Mouse (Mus musculus) urinary bladder, adult 2 months (tissue): ENCODE data around the gene Lrrd1. TPM values are rescaled to one million over a fixed set of nuclear protein-coding genes. Genes with fewer than 3 reads are reported as not detected.

Source experiments
- polyA plus RNA-seq: library from polyadenylated mRNA; depleted of rRNA; stranded (reverse); fragments of >200 nt; gene quantifications from 2 replicates; pipeline ENCODE4 v1.2.3, GENCODE M21; 2012; rRNA removed

The Lrrd1 gene
- polyA plus RNA-seq, 1 experiment = not detected

Other genes with a start within 250 kb of the Lrrd1 start
- gene Pex1, start 249.1 kb upstream of the Lrrd1 start, polyA plus RNA-seq = 13.8 and 13.9 TPM in 2 replicates
- gene Rbm48, start 248.6 kb upstream of the Lrrd1 start, polyA plus RNA-seq = 10.3 and 10.9 TPM in 2 replicates
- gene Tmbim7, start 194.0 kb upstream of the Lrrd1 start, polyA plus RNA-seq = not detected in 2 replicates
- gene Gatad1, start 188.0 kb upstream of the Lrrd1 start, polyA plus RNA-seq = 56.7 and 73.8 TPM in 2 replicates
- gene Ankib1, start 42.2 kb upstream of the Lrrd1 start, polyA plus RNA-seq = 10.8 and 13.1 TPM in 2 replicates
- 33.5 and 39.4 TPM in 2 replicates for gene Krit1, start 42.0 kb upstream of the Lrrd1 start, polyA plus RNA-seq
- gene Mterf1a, start 48.8 kb downstream of the Lrrd1 start, polyA plus RNA-seq = 6.2 and 7.2 TPM in 2 replicates
- gene Akap9, start 82.9 kb downstream of the Lrrd1 start, polyA plus RNA-seq = 28.4 and 29.4 TPM in 2 replicates